Mouse (Mus musculus): Measurements from ENCODE around the gene H2afj. TPM values are rescaled to one million over a fixed set of nuclear protein-coding genes. Genes with fewer than 3 reads are reported as not detected.
"Not testable (repeated sequence)": the region's sequence is repeated elsewhere in the genome, so short reads cannot be mapped to it uniquely, and the experiment has no call there.

Gene H2afj
- polyA plus RNA-seq, 1 experiment, result 254 TPM

- Histone ChIP-seq H3K4me2 (ENCODE audit: low read depth) (no peak overlapping the region), H3K36me3 (ENCODE audit: control insufficient read depth, insufficient read depth) (no peaks in the 10 kb centered on the region), H3K79me2 (ENCODE audit: control insufficient read depth, insufficient read depth) (no peaks in the 10 kb centered on the region), H3K27me3 (ENCODE audit: control insufficient read depth, insufficient read depth, insufficient read length) (no peaks in the 10 kb centered on the region), H3K4me3 (no peak overlapping the region), H3ac (ENCODE audit: control insufficient read depth, insufficient read length) (no peak overlapping the region)
- TF ChIP-seq E2F4 (IDR thresholded peaks at IDR 0.05; ENCODE audit: insufficient read depth) (no peak), USF1 (IDR thresholded peaks at IDR 0.05; ENCODE audit: low read depth) (no peak), TCF3 (IDR thresholded peaks at IDR 0.05; ENCODE audit: insufficient read length, low read depth) (no peak), POLR2A (IDR thresholded peaks at IDR 0.05; ENCODE audit: insufficient read length, low read depth) (no peak), REST (IDR thresholded peaks at IDR 0.05; ENCODE audit: insufficient read depth, insufficient read length) (no peak), CEBPB (IDR thresholded peaks at IDR 0.05; ENCODE audit: insufficient read depth, poor library complexity, severe bottlenecking) (no peak), POLR2AphosphoS2 (IDR thresholded peaks at IDR 0.05; ENCODE audit: insufficient read length, low read depth) (no peak), SRF (IDR thresholded peaks at IDR 0.05; ENCODE audit: control insufficient read depth, insufficient read length, low read depth) (no peak), MYOD1 (IDR thresholded peaks at IDR 0.05; ENCODE audit: control insufficient read depth in 1 of 3, insufficient read length in 2 of 3, low read depth in 2 of 3) (no peak)
These were observed 12.2 kb upstream of the H2afj start for GRCm38 (mm10) chr6:136795850-136796249.

- not testable (repeated sequence) for H3K4me2 ChIP-seq (ENCODE audit: low read depth); H3ac ChIP-seq (ENCODE audit: control insufficient read depth, insufficient read length); H3K4me3 ChIP-seq; H3K27me3 ChIP-seq (ENCODE audit: control insufficient read depth, insufficient read depth, insufficient read length); H3K79me2 ChIP-seq (ENCODE audit: control insufficient read depth, insufficient read depth); H3K36me3 ChIP-seq (ENCODE audit: control insufficient read depth, insufficient read depth)
These were observed 10.0 kb upstream of the H2afj start for GRCm38 (mm10) chr6:136797874-136798693.

GRCm38 (mm10) chr6:136800710-136801109 lies 7.3 kb upstream of the H2afj start:
- H3K79me2 ChIP-seq (ENCODE audit: control insufficient read depth, insufficient read depth), result no peaks in the 10 kb centered on the region
- H3K36me3 ChIP-seq (ENCODE audit: control insufficient read depth, insufficient read depth), result no peaks in the 10 kb centered on the region
- no peak overlapping the region for H3K4me3 ChIP-seq
- no peaks in the 10 kb centered on the region for H3K27me3 ChIP-seq (ENCODE audit: control insufficient read depth, insufficient read depth, insufficient read length)
- H3ac ChIP-seq (ENCODE audit: control insufficient read depth, insufficient read length), result no peak overlapping the region
- H3K4me2 ChIP-seq (ENCODE audit: low read depth), result no peak overlapping the region
- no peak for TF ChIP-seq REST (IDR thresholded peaks at IDR 0.05; ENCODE audit: insufficient read depth, insufficient read length)
- no peak for TF ChIP-seq MYOD1 (IDR thresholded peaks at IDR 0.05; ENCODE audit: control insufficient read depth in 1 of 3, insufficient read length in 2 of 3, low read depth in 2 of 3)
- no peak for TF ChIP-seq MAX (IDR thresholded peaks at IDR 0.05; ENCODE audit: low read depth)
- TF ChIP-seq MYOG (IDR thresholded peaks at IDR 0.05; ENCODE audit: control insufficient read depth in 1 of 3, insufficient read depth in 1 of 3, insufficient read length in 2 of 3, low read depth in 2 of 3), result no peak
- no peak for TF ChIP-seq SRF (IDR thresholded peaks at IDR 0.05; ENCODE audit: control insufficient read depth, insufficient read length, low read depth)
- TF ChIP-seq E2F4 (IDR thresholded peaks at IDR 0.05; ENCODE audit: insufficient read depth), result no peak
- TF ChIP-seq POLR2AphosphoS2 (IDR thresholded peaks at IDR 0.05; ENCODE audit: insufficient read length, low read depth), result no peak

- H3K27me3 ChIP-seq (ENCODE audit: control insufficient read depth, insufficient read depth, insufficient read length), result no peaks in the 10 kb centered on the region
- TF ChIP-seq SRF (IDR thresholded peaks at IDR 0.05; ENCODE audit: control insufficient read depth, insufficient read length, low read depth) (no peak), REST (IDR thresholded peaks at IDR 0.05; ENCODE audit: insufficient read depth, insufficient read length) (no peak), TCF3 (IDR thresholded peaks at IDR 0.05; ENCODE audit: insufficient read length, low read depth) (no peak), TCF12 (IDR thresholded peaks at IDR 0.05; ENCODE audit: insufficient read depth, poor library complexity, severe bottlenecking) (no peak), MYOD1 (IDR thresholded peaks at IDR 0.05; ENCODE audit: control insufficient read depth in 1 of 3, insufficient read length in 2 of 3, low read depth in 2 of 3) (no peak), E2F4 (IDR thresholded peaks at IDR 0.05; ENCODE audit: insufficient read depth) (no peak), POLR2AphosphoS2 (IDR thresholded peaks at IDR 0.05; ENCODE audit: insufficient read length, low read depth) (no peak), MYOG (IDR thresholded peaks at IDR 0.05; ENCODE audit: control insufficient read depth in 1 of 3, insufficient read depth in 1 of 3, insufficient read length in 2 of 3, low read depth in 2 of 3) (no peak)
- no peak overlapping the region for H3K4me2 ChIP-seq (ENCODE audit: low read depth)
- H3K79me2 ChIP-seq (ENCODE audit: control insufficient read depth, insufficient read depth), result no peaks in the 10 kb centered on the region
- no peaks in the 10 kb centered on the region for H3K36me3 ChIP-seq (ENCODE audit: control insufficient read depth, insufficient read depth)
- H3K4me3 ChIP-seq, result no peak overlapping the region
- H3ac ChIP-seq (ENCODE audit: control insufficient read depth, insufficient read length), result no peak overlapping the region
These were observed 6.8 kb upstream of the H2afj start for GRCm38 (mm10) chr6:136801274-136801673.

GRCm38 (mm10) chr6:136803093-136803738 lies 4.8 kb upstream of the H2afj start:
- TF ChIP-seq TCF12 (IDR thresholded peaks at IDR 0.05; ENCODE audit: insufficient read depth, poor library complexity, severe bottlenecking), result no peak
- TF ChIP-seq USF1 (IDR thresholded peaks at IDR 0.05; ENCODE audit: low read depth), result no peak
- no peak for TF ChIP-seq E2F4 (IDR thresholded peaks at IDR 0.05; ENCODE audit: insufficient read depth)
- TF ChIP-seq TCF3 (IDR thresholded peaks at IDR 0.05; ENCODE audit: insufficient read length, low read depth), result no peak
- no peak for TF ChIP-seq MAX (IDR thresholded peaks at IDR 0.05; ENCODE audit: low read depth)
- TF ChIP-seq SRF (IDR thresholded peaks at IDR 0.05; ENCODE audit: control insufficient read depth, insufficient read length, low read depth), result no peak
- no peak for TF ChIP-seq REST (IDR thresholded peaks at IDR 0.05; ENCODE audit: insufficient read depth, insufficient read length)
- no peak for TF ChIP-seq MYOG (IDR thresholded peaks at IDR 0.05; ENCODE audit: control insufficient read depth in 1 of 3, insufficient read depth in 1 of 3, insufficient read length in 2 of 3, low read depth in 2 of 3)
- TF ChIP-seq CEBPB (IDR thresholded peaks at IDR 0.05; ENCODE audit: insufficient read depth, poor library complexity, severe bottlenecking), result no peak
- TF ChIP-seq POLR2A (IDR thresholded peaks at IDR 0.05; ENCODE audit: insufficient read length, low read depth), result no peak
- TF ChIP-seq POLR2AphosphoS2 (IDR thresholded peaks at IDR 0.05; ENCODE audit: insufficient read length, low read depth), result no peak
- Histone ChIP-seq H3K27me3 (ENCODE audit: control insufficient read depth, insufficient read depth, insufficient read length) (no peaks in the 10 kb centered on the region), H3K79me2 (ENCODE audit: control insufficient read depth, insufficient read depth) (no peaks in the 10 kb centered on the region), H3K4me2 (ENCODE audit: low read depth) (peak overlapping the region; percentile 93), H3K36me3 (ENCODE audit: control insufficient read depth, insufficient read depth) (no peaks in the 10 kb centered on the region), H3K4me3 (peak overlapping the region; percentile 53), H3ac (ENCODE audit: control insufficient read depth, insufficient read length) (peak overlapping the region; percentile 17)

All from myocyte (in vitro differentiated cells).